Mouse (Mus musculus): ENCODE data around the gene Cdkn2b.

GRCm38 (mm10) chr4:89277381-89277940 lies 33.4 kb downstream of the Cdkn2b start:
- no peak for TF ChIP-seq CTCF (IDR thresholded peaks at IDR 0.05; ENCODE audit: low read depth, low read length)
- no peak for TF ChIP-seq POLR2A (IDR thresholded peaks at IDR 0.05; ENCODE audit: insufficient read depth, low read length)
- TF ChIP-seq EP300 (IDR thresholded peaks at IDR 0.05; ENCODE audit: insufficient read depth, low read depth, low read length): no peak

Measured in ES-Bruce4 (cell line).